Mouse (Mus musculus): ENCODE data around the gene Gm5475.
"Not testable (repeated sequence)": the region's sequence is repeated elsewhere in the genome, so short reads cannot be mapped to it uniquely, and the experiment has no call there.

The Gm5475 gene

DNA sequence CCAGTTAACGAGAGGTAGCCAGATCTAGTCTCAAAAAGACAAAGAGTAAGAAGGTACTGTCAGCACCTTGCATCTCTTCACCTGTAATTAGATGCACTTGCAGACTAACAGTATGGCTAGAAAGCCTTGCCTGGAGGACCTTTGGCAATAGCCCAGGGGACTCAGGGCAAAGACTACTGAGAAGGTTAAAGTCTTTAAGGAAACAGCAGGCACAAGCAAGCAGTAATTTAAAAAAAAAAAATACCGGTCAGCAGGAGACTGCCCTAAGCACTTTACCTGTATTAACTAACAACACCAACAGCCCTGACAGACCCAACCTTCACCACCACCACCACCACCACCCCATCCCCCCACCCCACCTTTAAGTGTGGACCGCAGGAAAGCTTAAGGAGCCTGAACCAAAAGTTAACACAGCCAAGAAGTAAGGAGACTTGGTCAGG is at the start of gene Gm5475:
Gene Gm5475, plus strand, starts transcription at position 390 of the 440 bp plus-strand sequence.
- DNase-seq: not testable (repeated sequence)

DNA sequence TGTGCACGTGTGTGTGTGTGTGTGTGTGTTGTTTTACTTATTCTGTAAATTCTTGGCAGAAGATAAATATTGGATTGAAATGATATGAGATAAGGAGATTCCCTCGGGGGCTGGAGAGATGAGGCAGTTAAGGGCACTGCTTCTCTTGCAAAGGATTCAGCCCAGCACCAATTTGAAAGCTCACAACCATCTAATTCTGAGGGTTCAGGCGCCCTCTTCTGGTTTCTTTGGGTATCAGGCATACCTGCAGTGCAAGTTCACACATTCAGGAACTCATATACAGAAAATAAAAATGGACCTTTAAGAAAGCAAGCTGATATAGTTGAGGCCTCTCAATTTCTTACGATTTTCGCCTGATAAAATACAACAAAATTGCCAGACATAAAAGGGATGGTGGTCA is 46.9 kb upstream of the Gm5475 start:
- DNase-seq: peak; percentile 70

DNA sequence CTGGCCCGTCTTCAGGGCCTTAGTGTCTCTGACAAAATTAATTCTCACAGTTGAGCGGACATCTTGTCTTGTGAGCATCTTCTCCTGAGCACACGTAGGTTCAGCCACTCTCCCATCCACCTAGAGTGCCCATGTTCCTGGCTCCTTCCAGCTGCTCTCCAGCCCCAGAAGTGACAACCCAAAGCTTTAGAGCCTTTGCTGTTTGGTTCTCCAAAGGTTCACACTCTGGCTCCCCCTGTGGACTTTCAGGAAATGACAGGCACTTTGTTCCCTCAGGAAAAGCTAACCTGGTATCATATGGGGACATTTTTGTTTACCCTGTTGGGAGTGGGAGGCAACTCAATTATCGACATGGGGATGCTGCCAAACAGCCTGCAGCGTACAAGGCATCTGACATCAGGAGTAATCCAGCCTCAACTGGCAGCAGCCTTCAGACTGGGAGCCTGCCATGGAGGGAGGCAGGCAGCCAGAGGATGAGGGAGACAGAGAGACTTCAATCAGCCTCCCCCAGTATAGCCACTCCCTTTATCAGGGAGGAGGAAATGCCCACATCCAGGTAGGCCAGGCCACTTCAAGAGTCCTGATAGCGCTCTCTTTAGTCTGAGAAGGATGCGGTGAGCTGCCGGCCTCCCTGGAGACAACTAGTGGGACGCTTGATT is 44.0 kb upstream of the Gm5475 start:
- DNase-seq: not testable (repeated sequence)

DNA sequence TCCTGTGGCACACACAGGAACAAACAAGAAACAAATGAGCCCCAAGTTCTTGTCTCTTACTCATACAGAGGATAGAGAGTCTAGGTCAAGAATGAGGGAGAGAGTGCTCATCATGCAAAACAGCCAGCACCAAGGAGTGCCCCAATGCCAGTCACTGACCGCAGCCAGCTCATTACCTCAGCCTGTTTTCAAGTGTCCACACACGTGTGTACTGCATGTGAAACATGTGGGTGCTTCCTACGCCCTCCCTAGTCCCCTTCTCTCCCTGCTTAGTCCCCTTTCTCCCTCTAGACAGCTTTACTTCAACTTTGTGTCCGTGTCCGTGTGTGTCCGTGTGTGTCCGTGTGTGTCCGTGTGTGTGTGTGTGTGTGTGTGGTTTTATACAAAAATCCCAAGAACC is 42.3 kb upstream of the Gm5475 start:
- no peak for DNase-seq

- DNase-seq: no peak
Measured at GRCm38 (mm10) chr15:100380104-100380503, 41.8 kb upstream of the Gm5475 start.

- no peak for DNase-seq
Measured at GRCm38 (mm10) chr15:100385705-100386104, 36.2 kb upstream of the Gm5475 start.

- DNase-seq: no peak
Measured at GRCm38 (mm10) chr15:100387544-100388223, 34.3 kb upstream of the Gm5475 start.

DNA sequence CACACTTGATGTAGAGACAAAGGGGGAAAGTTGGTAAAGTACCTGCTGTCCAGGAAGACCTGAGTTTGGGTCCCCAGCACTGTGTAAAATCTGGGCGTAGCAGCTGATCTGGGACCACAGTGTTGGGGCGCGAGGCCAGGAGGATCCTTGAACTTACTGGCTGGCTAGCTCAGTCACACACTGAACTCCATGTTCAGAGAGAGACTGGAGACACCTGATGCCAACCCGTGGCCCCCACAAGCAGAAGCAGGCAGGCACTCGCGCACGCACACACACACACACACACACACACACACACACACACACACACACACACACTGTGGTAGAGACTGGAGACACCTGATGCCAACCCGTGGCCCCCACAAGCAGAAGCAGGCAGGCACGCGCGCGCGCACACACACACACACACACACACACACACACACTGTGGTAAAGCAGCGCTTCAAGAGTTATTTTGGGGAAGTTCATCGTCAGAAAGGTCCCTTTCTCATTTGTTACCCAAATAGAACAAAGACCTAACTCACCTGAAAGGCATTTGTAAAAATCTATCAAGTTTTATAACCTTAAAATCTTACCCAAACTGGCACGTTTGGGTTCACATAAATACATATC is 33.6 kb upstream of the Gm5475 start:
- no peak for DNase-seq

GRCm38 (mm10) chr15:100388886-100389285 is 33.1 kb upstream of the Gm5475 start:
- no peak for DNase-seq

DNA sequence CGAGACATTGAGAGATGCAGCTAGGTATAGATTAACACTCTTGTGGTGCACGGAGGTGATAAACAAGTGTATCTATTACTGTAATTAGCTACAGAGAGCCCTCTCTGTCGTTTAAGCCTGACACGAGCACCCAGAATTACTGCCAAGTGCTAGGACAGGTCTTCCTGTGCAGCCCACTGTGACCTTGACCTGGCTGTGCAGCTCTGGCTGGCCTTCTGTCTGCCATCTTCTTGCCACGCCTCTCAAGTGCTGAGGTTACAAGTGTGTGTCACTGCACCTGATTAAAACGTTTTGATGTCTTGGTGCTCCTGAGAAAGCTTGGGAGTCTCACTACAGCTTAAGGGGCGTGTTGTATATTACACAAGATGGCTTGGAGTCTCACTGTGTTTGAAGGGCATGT is 30.9 kb upstream of the Gm5475 start:
- no peak for DNase-seq

DNA sequence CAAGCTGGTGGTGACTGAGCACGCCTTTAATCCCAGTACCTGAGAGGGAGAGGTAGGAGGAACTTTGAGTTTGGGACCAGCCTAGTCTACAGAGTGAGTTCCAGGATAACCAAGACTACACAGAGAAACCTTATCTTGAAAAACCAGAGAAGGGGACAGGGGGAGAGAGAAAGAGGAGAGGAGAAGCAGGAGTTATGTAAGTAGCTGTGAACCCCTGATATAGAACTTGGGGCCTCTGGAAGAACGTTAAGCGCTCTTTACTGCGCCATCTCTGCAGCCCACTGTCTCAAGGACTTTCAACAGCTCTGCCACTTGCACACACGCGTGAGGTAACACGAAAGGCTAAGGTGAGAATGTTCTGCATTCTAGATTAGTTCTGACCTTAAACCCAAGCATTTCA is 30.3 kb upstream of the Gm5475 start:
- DNase-seq: no peak

- no peak for DNase-seq
Measured at GRCm38 (mm10) chr15:100393016-100393415, 28.9 kb upstream of the Gm5475 start.

GRCm38 (mm10) chr15:100395561-100395960 is 26.4 kb upstream of the Gm5475 start:
- DNase-seq: no peak

DNA sequence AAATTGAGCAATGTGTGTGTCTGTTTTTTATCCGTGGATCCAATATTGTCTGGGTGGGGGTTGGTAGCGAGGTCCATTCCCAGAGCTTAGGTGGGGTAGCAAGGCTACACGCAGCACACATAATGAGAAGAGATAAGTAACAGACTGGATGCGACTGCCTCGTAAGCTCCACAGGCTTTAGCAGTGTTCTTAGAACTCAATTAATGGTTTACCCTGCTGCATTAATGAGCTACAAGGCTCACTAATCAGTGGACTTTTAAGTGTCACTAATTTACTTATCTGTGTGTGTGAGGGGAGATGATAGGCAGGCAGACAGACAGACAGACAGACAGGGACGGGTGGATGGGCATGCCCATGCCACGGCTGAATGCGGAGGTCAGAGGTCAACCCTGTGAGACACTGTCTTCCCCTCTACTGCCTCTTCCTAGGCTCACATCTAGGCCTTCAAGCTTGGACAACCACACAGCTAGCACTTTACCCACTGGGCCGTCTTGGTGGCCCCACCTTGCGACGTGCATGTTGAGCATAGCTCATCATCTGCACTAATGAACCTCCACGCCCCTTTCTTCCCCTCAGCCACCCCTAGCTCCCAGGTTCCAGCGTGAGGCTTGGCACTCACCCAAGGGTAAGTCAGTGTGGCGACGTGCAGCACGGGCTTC is 21.2 kb upstream of the Gm5475 start:
- DNase-seq: no peak

DNA sequence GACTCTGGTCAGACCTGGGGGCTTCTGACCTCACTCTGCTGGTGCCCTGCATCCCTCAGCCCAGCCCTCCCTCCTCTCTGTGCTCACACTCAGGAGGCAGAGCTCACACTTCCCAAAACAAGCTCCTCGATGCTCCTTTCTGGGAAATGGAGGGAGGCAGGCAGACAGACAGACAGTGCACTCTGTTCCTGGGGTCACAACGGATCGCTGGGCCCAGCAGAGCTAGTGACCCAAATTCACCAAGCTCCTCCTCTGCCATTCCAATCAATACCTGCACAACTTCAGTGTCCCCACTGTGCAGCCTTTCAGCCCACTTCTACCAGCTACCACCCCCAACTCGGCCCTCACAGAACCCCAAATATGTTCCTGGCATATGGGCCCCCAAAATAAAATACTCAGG is 20.1 kb upstream of the Gm5475 start:
- no peak for DNase-seq

DNA sequence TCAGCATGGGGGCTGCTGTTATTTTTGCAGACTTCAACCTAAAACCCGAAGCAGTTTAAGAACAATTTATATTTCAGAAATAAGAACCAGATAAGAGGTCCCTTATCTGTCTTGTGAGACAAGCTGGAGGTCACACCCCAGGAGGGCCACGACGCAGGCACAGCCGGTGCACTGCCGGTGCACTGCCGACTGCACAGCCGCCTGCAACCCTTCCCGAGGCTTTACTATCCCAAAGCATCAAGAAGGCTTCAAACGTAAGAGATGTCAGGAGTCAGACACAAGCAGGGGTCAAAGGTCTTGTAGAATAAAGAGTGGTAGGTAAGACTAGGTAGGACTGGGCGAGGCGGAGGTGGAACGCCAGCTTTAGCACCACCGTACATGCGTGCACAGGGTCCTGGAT is 19.6 kb upstream of the Gm5475 start:
- no peak for DNase-seq

DNA sequence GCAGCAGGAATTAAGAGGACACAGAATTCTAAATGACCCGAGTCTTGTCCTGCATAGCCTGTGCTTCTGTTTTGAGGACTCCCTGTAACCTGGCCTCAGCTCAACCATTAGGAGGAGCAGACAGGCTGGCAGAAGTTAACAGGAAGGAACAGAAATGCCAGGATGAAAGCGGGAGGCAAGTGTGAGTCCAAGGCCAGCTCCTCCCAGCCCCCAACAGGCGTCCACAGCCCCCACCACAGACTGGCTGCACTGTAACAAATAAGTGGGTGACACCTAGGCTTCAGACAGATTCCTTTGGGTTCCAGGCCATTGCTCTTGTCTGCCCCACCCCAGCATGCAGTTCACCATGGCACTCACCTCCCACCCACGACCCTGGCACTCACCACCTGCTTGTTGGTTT is 19.1 kb upstream of the Gm5475 start:
- DNase-seq: no peak

GRCm38 (mm10) chr15:100403318-100404000 is 18.5 kb upstream of the Gm5475 start:
- no peak for DNase-seq

DNA sequence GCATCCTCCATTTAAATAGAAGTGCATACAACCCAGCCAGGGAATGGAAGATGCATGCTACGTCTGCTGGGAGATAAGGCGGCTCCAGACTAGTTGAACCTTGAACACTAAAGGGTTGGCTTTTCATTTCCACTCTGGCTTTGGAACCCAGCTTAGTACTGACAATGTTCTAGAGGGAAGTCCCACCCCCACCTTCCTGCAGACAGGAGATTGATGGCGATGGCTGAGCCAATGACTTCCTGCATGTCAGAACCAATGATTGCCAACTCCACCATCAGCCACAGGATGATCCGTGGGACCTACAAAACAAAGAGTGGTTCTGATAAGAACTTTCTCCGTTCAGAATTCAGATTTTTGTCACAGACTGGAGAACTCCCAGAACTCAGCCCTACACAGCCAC is 15.9 kb upstream of the Gm5475 start:
- DNase-seq: no peak

DNA sequence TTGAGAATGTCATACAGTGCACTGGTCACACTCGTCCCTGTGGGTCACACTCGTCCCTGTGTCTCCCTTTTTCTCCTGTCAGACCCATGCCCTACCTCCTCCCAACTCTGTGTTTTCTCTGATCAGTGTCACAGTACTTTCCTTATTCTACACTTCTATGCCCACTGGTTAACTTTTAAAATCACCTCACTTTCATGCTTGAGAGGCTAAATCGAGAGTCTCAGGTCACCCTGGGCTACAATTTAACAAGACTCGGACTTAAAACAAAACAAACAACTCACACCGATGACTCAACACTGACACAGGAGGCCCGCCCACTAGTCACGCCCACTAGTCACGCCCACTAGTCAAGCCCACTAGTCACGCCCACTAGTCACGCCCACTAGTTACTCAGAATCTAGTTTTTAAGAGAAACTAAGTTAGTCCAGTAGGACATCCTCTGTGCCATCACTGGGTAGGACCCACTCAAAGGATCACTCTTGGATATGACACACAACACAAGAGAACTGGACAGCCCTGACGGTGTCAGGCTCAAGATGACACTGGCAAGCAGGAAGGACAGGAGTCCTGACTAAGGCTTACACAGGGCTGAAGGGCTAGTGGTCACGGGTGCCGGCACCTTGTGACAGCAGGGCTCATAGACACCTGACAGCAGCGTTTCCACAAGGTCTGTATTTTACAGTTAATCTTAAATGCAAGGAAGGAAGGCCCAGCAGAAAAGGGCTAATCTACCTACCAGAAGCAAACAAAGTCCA is 10.9 kb upstream of the Gm5475 start:
- no peak for DNase-seq

GRCm38 (mm10) chr15:100411731-100412130 is 10.2 kb upstream of the Gm5475 start:
- no peak for DNase-seq

DNA sequence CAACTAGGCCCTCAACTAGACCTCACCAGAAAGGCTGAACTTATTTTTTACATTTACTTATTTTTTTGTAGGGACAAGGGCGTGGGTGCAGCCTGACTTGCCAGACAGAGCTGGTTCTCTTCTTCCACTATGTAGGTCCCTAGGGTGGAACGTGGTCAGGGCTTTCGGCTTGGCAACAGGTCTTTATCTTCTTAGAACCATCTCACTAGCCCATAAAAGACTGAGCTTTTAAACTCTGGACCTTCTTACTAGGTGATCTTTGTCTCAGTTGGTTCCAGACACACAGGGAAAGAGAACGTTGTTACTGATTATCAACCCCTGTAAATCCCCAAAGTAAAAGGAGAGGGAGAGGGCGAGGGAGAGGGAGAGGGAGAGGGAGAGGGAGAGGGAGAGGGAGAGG is 8.6 kb upstream of the Gm5475 start:
- no peak for DNase-seq
